Mouse (Mus musculus) midbrain, embryonic 11.5 days (tissue): ENCODE data around the gene Rnf13. TPM values are rescaled to one million over a fixed set of nuclear protein-coding genes. Genes with fewer than 3 reads are reported as not detected.

Experiments
- polyA plus RNA-seq: library from polyadenylated mRNA; unstranded; fragments of >200 nt; fragmentation: Nextera tagmentation; extraction: Ambion mirVana; gene quantifications from 2 replicates; pipeline ENCODE4 v1.2.1, GENCODE M21; 2014

The Rnf13 gene
- polyA plus RNA-seq, 1 experiment from 2014 or later = 59.4 TPM

Other genes starting within 250 kb of the Rnf13 start
- 10.1 and 11.2 TPM in 2 replicates for gene Wwtr1, start 160.2 kb upstream of the Rnf13 start, polyA plus RNA-seq
- gene Commd2, start 84.3 kb upstream of the Rnf13 start, polyA plus RNA-seq = 99.9 and 105 TPM in 2 replicates
- gene Ankub1, start 43.3 kb upstream of the Rnf13 start, polyA plus RNA-seq = not detected in 2 replicates
- 305 and 315 TPM in 2 replicates for gene Pfn2, start 112.0 kb downstream of the Rnf13 start, polyA plus RNA-seq